Mouse (Mus musculus): ENCODE measurements around the gene Gna11.

- TF ChIP-seq CTCF (IDR thresholded peaks at IDR 0.05; ENCODE audit: insufficient read depth, low read length) (no peak), POLR2A (IDR thresholded peaks at IDR 0.05; ENCODE audit: borderline replicate concordance, extremely low read depth, low read depth, low read length) (no peak)
These were observed 28.0 kb upstream of the Gna11 start for GRCm38 (mm10) chr10:81572975-81573374.
